8 mouse cellular contexts compared by ENCODE assay signal in genomic region chr7:66955455-66955919, GRCm38 (mm10).
DNase-seq lines count a peak whose midpoint lies in the region; ATAC-seq and TF ChIP-seq lines count a peak whose summit lies in the region.

No protein-coding gene starts in this region.

- 32% methylated on average over 8 of the region's 8 CpGs for WGBS in intestine, postnatal 0 days
- WGBS in lung, postnatal 0 days: 14% methylated on average over 8 of the region's 8 CpGs

- DNase-seq in gastrocnemius, postnatal 10 days: peak; percentile 13
- no peak for DNase-seq in gastrocnemius, adult 8-10 months (ENCODE audit: low spot score in 2 of 2)
- peak; percentile 63 for DNase-seq in heart, adult 8-10 months (ENCODE audit: low spot score)
- DNase-seq in lung, postnatal 0 days (ENCODE audit: low spot score): peak; percentile 50
- no peak for DNase-seq in layer of hippocampus, adult 11-12 months (ENCODE audit: low spot score)
- DNase-seq in left cerebral cortex, postnatal 25 days (ENCODE audit: low spot score in 2 of 2): no peak

- H3K27ac ChIP-seq in intestine, postnatal 0 days (ENCODE audit: low read depth, low read length): no peak overlapping the region
- peak overlapping the region; percentile 80 for H3K27ac ChIP-seq in lung, postnatal 0 days (ENCODE audit: low read length)

- TF ChIP-seq CTCF in intestine, postnatal 0 days (IDR thresholded peaks at IDR 0.05; ENCODE audit: low read depth): peak; percentile 31
- TF ChIP-seq CTCF in lung, postnatal 0 days (IDR thresholded peaks at IDR 0.05): no peak; the same call in 1 of the 2 replicates

- ATAC-seq in intestine, postnatal 0 days: no peak
- ATAC-seq in lung, postnatal 0 days: peak; percentile 57
- no peak for ATAC-seq in erythroid progenitor cell, adult 5-6 weeks (replicated peaks; ENCODE audit: low FRiP score, poor library complexity, severe bottlenecking)

- H3K4me1 ChIP-seq in intestine, postnatal 0 days (replicated peaks; ENCODE audit: control insufficient read depth, insufficient read depth, low read length): no peaks in the 10 kb centered on the region
- H3K4me1 ChIP-seq in lung, postnatal 0 days (ENCODE audit: insufficient read depth, low read depth, low read length): 0 out of 2 replicates have a peak, but pooled peaks cover 2% of the 10 kb centered on the region

- H3K4me2 ChIP-seq in intestine, postnatal 0 days (replicated peaks; ENCODE audit: low read depth): no peak overlapping the region
- H3K4me2 ChIP-seq in lung, postnatal 0 days (replicated peaks; ENCODE audit: low read depth, low read length): no peak overlapping the region

- no peak overlapping the region for H3K4me3 ChIP-seq in intestine, postnatal 0 days (ENCODE audit: low read depth, low read length)
- H3K4me3 ChIP-seq in lung, postnatal 0 days (ENCODE audit: low read depth, low read length): no peak overlapping the region

- H3K9ac ChIP-seq in intestine, postnatal 0 days (ENCODE audit: low read depth, low read length): no peak overlapping the region
- no peak overlapping the region for H3K9ac ChIP-seq in lung, postnatal 0 days (replicated peaks; ENCODE audit: low read depth)

- H3K9me3 ChIP-seq in intestine, postnatal 0 days (ENCODE audit: control insufficient read depth): no peaks in the 10 kb centered on the region
- no peaks in the 10 kb centered on the region for H3K9me3 ChIP-seq in lung, postnatal 0 days (ENCODE audit: low read length)

- no peak for TF ChIP-seq EP300 in lung, postnatal 0 days (IDR thresholded peaks at IDR 0.05)

- intact Hi-C loops in left cerebral cortex, postnatal 25 days (cut with DNase I): no loop called here

- no peaks in the 10 kb centered on the region; the same call in 1 of the 2 replicates for H3K36me3 ChIP-seq in intestine, postnatal 0 days (ENCODE audit: control insufficient read depth, insufficient read depth)
- H3K36me3 ChIP-seq in lung, postnatal 0 days (ENCODE audit: insufficient read depth, low read length): no peaks in the 10 kb centered on the region

- H3K27me3 ChIP-seq in intestine, postnatal 0 days (replicated peaks; ENCODE audit: control insufficient read depth, insufficient read depth, low read length): no peaks in the 10 kb centered on the region
- H3K27me3 ChIP-seq in lung, postnatal 0 days (replicated peaks; ENCODE audit: insufficient read depth, low read length): no peaks in the 10 kb centered on the region

Comparison
In these comparisons a context has a peak if more than half of its experiments do, and no peak if none do; other contexts are left out.
1. DNase-seq: peak in gastrocnemius, postnatal 10 days (single experiment), heart, adult 8-10 months (single experiment) and lung, postnatal 0 days (single experiment); none in gastrocnemius, adult 8-10 months (0 of 2), layer of hippocampus, adult 11-12 months (single experiment) and left cerebral cortex, postnatal 25 days (0 of 2).